Mouse (Mus musculus) embryonic facial prominence, embryonic 15.5 days (tissue): ENCODE data around the gene 1700015G11Rik. TPM values are rescaled to one million over a fixed set of nuclear protein-coding genes. Genes with fewer than 3 reads are reported as not detected.
A peak's percentile ranks its signal among the peaks of the same experiment; 100 is the strongest.

ENCODE experiments used
- ATAC-seq: fragments of 200-750 bp; cut with Nextera tagmentation; 2 replicates; pipeline ENCODE4 v1.8.0; 2017; ENCODE audit warnings: low read depth, moderate TSS enrichment; ENCODE audit not compliant: insufficient number of reproducible peaks, low FRiP score, low TSS enrichment
- H3K27ac ChIP-seq: fragments of 300-500 bp; sonication (generic); replicated peaks from 2 replicates; pipeline ENCODE4 v1.5.1; 2015; ENCODE audit warnings: mild to moderate bottlenecking, inconsistent platforms
- H3K27me3 ChIP-seq: fragments of 300-500 bp; sonication (generic); 2 replicates; pipeline ENCODE4 v1.6.1; 2015; ENCODE audit warnings: inconsistent platforms
- H3K36me3 ChIP-seq: fragments of 300-500 bp; sonication (generic); 2 replicates; pipeline ENCODE4 v1.6.1; 2015; ENCODE audit warnings: mild to moderate bottlenecking, inconsistent platforms
- H3K4me1 ChIP-seq: fragments of 300-500 bp; sonication (generic); 2 replicates; pipeline ENCODE4 v1.6.1; 2015; ENCODE audit warnings: inconsistent platforms
- H3K4me2 ChIP-seq: fragments of 300-500 bp; sonication (generic); replicated peaks from 2 replicates; pipeline ENCODE4 v1.6.1; 2015; ENCODE audit warnings: mild to moderate bottlenecking, inconsistent platforms
- H3K4me3 ChIP-seq: fragments of 300-500 bp; sonication (generic); replicated peaks from 2 replicates; pipeline ENCODE4 v1.5.1; 2015; ENCODE audit warnings: mild to moderate bottlenecking, inconsistent platforms
- H3K9ac ChIP-seq: fragments of 300-500 bp; sonication (generic); 2 replicates; pipeline ENCODE4 v1.6.1; 2015; ENCODE audit warnings: inconsistent platforms
- H3K9me3 ChIP-seq: fragments of 300-500 bp; sonication (generic); replicated peaks from 2 replicates; pipeline ENCODE4 v1.6.1; 2016; ENCODE audit warnings: inconsistent platforms
- WGBS: fragments of 180-500 bp; shearing (Covaris S2); methylation state at CpG from one replicate; pipeline ENCODE4 v1.1.7; 2015; 5-methylcytosine and 5-hydroxymethylcytosine counted together
- polyA plus RNA-seq: library from polyadenylated mRNA; unstranded; fragments of >200 nt; fragmentation: Nextera tagmentation; extraction: Ambion mirVana; gene quantifications from 2 replicates; pipeline ENCODE4 v1.2.1, GENCODE M21; 2015

The 1700015G11Rik gene
- polyA plus RNA-seq: not detected in 2 replicates

- WGBS: 91% methylated on average over 3 of the region's 3 CpGs
- H3K27ac ChIP-seq: no peak within 1 kb of the TSS
- no peak within 1 kb of the TSS for H3K4me2 ChIP-seq
- no peaks in the 10 kb centered on the region for H3K9me3 ChIP-seq
- no peaks in the 10 kb centered on the region for H3K27me3 ChIP-seq
- H3K36me3 ChIP-seq: no peaks in the 10 kb centered on the region
- H3K4me3 ChIP-seq: no peak within 1 kb of the TSS
- ATAC-seq: no peak
- no peak within 1 kb of the TSS for H3K9ac ChIP-seq
- no peaks in the 10 kb centered on the region for H3K4me1 ChIP-seq
These were observed at the start of gene 1700015G11Rik for GRCm38 (mm10) chr7:52015628-52016027. Gene 1700015G11Rik, minus strand, starts transcription at chr7:52015728.

DNA sequence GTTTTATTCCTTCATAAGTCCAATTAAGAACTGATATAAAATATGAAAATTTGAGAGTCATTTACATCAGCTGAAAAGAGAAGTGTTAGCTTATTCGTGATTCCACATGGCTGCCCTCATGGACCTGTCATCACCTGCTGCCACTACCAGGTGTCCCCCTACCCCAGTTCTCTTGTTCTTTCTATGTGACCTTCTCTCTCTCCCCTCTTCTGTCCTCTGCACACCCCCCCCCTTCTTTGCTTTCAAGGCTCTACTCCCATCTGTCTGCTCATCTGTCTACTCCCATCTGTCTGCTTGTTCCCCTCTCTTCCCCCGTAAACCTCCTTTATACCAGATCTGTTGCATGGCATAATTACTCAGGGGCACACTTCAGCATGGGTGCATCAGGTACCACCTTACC is 41.4 kb upstream of the 1700015G11Rik start:
- H3K4me3 ChIP-seq: no peak overlapping the region
- 86% methylated on average over 2 of the region's 2 CpGs for WGBS
- ATAC-seq: no peak
- H3K4me1 ChIP-seq: no peaks in the 10 kb centered on the region
- no peaks in the 10 kb centered on the region for H3K27me3 ChIP-seq
- no peaks in the 10 kb centered on the region for H3K36me3 ChIP-seq
- H3K4me2 ChIP-seq: no peak overlapping the region
- no peak overlapping the region for H3K27ac ChIP-seq
- no peaks in the 10 kb centered on the region for H3K9me3 ChIP-seq
- no peak overlapping the region for H3K9ac ChIP-seq

- no peak overlapping the region for H3K9ac ChIP-seq
- H3K36me3 ChIP-seq: no peaks in the 10 kb centered on the region
- no peak overlapping the region for H3K27ac ChIP-seq
- H3K27me3 ChIP-seq: no peaks in the 10 kb centered on the region
- H3K4me3 ChIP-seq: no peak overlapping the region
- H3K9me3 ChIP-seq: no peaks in the 10 kb centered on the region
- WGBS: 69% methylated on average over 4 of the region's 4 CpGs
- no peak overlapping the region for H3K4me2 ChIP-seq
- no peak for ATAC-seq
- H3K4me1 ChIP-seq: no peaks in the 10 kb centered on the region
These were observed 40.7 kb upstream of the 1700015G11Rik start for GRCm38 (mm10) chr7:52056274-52056673.

- no peak for ATAC-seq
- H3K4me1 ChIP-seq: no peaks in the 10 kb centered on the region
- no peak overlapping the region for H3K9ac ChIP-seq
- 54% methylated on average over 2 of the region's 2 CpGs for WGBS
- no peaks in the 10 kb centered on the region for H3K27me3 ChIP-seq
- H3K9me3 ChIP-seq: no peaks in the 10 kb centered on the region
- no peaks in the 10 kb centered on the region for H3K36me3 ChIP-seq
- no peak overlapping the region for H3K4me2 ChIP-seq
- H3K27ac ChIP-seq: no peak overlapping the region
- H3K4me3 ChIP-seq: no peak overlapping the region
These were observed 40.3 kb upstream of the 1700015G11Rik start for GRCm38 (mm10) chr7:52055831-52056230.

DNA sequence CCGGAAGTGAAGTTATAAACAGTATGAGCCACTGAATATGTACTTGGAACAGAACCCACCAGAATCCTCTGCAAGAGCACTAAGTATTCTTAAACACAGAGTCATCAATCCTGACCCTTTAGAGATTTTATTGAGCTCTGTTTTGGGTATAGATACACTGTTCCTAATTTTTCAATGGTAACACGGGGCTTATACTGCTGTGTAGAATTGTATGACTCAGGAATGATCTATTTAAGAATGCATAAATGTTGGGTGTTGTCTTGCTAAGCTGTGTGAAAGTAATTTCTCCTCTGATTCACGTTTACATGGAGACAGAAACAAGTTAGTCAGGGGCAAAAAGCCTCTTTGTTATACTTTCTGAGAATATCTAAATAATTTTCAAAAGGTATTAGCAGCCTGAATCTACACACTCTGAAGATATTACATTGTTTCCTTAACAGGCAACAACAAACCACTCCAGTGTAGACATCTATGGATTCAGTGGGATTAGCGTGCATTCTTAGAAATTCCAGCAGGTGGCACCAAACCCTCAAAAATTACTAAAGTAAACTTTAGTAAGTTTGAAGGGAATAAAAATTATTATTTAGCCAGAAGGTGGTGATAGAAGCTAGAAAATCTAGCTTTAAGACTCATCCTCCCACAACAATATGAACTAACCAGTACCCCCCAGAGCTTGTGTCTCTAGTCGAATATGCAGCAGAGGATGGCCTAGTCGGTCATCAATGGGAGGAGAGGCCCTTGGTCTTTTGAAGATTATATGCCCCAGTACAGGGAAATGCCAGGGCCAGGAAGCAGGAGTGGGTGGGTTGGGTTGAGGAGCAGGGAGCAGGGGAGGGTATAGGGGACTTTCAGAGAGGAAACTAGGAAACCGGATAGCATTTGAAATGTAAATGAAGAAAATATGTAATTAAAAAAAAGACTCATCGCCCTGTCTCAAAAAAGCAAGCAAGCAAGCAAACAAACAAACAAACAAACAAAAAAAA is 22.4 kb upstream of the 1700015G11Rik start:
- Histone ChIP-seq H3K4me2 (no peak overlapping the region), H3K27ac (no peak overlapping the region), H3K27me3 (no peaks in the 10 kb centered on the region), H3K9ac (no peak overlapping the region), H3K4me1 (no peaks in the 10 kb centered on the region), H3K4me3 (no peak overlapping the region), H3K9me3 (no peaks in the 10 kb centered on the region), H3K36me3 (no peaks in the 10 kb centered on the region)
- ATAC-seq: no peak
- WGBS: 49% methylated on average over 8 of the region's 8 CpGs

DNA sequence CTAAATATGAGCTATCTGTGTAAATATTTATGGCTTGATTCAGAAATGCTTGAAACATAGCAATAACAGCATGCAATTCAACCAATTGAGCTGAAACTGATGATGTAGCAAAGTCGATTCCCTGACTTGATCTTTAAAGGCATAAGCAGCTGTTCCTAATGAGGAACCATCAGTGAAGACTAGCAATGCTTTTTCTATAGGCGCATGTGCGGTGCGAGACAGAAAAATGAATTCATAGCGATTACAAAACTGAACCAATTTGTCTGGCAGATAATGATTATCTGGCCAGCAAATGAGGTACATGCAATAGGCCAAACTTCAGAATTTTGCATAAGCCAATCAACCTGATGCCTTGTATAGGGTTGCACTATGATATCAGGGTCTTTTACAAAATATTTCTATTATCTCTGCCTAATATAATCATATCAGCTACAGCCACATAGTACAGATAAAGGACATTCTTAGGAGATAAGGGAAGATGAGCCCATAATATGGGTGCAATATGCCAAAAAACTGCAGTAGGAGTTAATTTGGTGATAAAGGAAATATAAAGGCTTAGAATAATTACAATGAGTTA is 8.6 kb upstream of the 1700015G11Rik start:
- 83% methylated on average over 5 of the region's 5 CpGs for WGBS
- no peak overlapping the region for H3K9ac ChIP-seq
- H3K4me3 ChIP-seq: no peak overlapping the region
- no peaks in the 10 kb centered on the region for H3K9me3 ChIP-seq
- no peaks in the 10 kb centered on the region for H3K27me3 ChIP-seq
- no peak for ATAC-seq
- no peak overlapping the region for H3K27ac ChIP-seq
- H3K4me1 ChIP-seq: no peaks in the 10 kb centered on the region
- no peaks in the 10 kb centered on the region for H3K36me3 ChIP-seq
- H3K4me2 ChIP-seq: no peak overlapping the region

GRCm38 (mm10) chr7:52022039-52022438 is 6.5 kb upstream of the 1700015G11Rik start:
- Histone ChIP-seq H3K4me2 (no peak overlapping the region), H3K27me3 (no peaks in the 10 kb centered on the region), H3K4me1 (no peaks in the 10 kb centered on the region), H3K27ac (no peak overlapping the region), H3K36me3 (no peaks in the 10 kb centered on the region), H3K9ac (no peak overlapping the region), H3K4me3 (no peak overlapping the region), H3K9me3 (no peaks in the 10 kb centered on the region)
- no peak for ATAC-seq
- WGBS: 83% methylated on average over 4 of the region's 4 CpGs

- H3K4me1 ChIP-seq: no peaks in the 10 kb centered on the region
- 70% methylated on average over 1 of the region's 1 CpGs for WGBS
- no peak overlapping the region for H3K4me3 ChIP-seq
- no peaks in the 10 kb centered on the region for H3K9me3 ChIP-seq
- ATAC-seq: no peak
- H3K4me2 ChIP-seq: no peak overlapping the region
- H3K27me3 ChIP-seq: no peaks in the 10 kb centered on the region
- no peaks in the 10 kb centered on the region for H3K36me3 ChIP-seq
- H3K27ac ChIP-seq: no peak overlapping the region
- H3K9ac ChIP-seq: no peak overlapping the region
These were observed 348 bp downstream of the 1700015G11Rik start for GRCm38 (mm10) chr7:52015180-52015579.

- 69% methylated on average over 7 of the region's 7 CpGs for WGBS
- ATAC-seq: no peak
- Histone ChIP-seq H3K36me3 (no peaks in the 10 kb centered on the region), H3K27me3 (no peaks in the 10 kb centered on the region), H3K4me3 (no peak overlapping the region), H3K4me2 (no peak overlapping the region), H3K4me1 (no peaks in the 10 kb centered on the region), H3K9me3 (no peaks in the 10 kb centered on the region), H3K9ac (no peak overlapping the region), H3K27ac (no peak overlapping the region)
These were observed 2.1 kb downstream of the 1700015G11Rik start for GRCm38 (mm10) chr7:52013457-52013856.

DNA sequence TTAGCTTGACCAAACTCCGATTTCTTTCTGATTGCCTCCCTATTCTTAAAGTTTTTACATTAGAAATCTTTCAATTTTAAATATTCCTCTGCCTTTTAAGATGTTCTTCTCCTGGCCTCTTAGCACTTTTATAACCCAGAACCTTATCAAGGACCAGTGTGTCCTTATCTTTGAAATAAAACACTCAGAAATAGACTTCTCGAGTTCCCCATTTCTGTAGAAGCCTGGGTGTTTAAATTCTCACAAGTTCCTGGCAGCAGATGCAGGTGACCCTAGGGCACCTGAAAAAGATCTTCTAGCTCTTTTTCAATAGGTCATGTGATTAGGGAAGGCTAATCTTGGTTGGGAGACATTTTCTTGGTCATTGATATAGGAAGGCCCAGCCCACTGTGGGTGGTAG is 8.4 kb downstream of the 1700015G11Rik start:
- Histone ChIP-seq H3K36me3 (no peaks in the 10 kb centered on the region), H3K27ac (no peak overlapping the region), H3K4me3 (no peak overlapping the region), H3K27me3 (peaks cover 10% of the 10 kb centered on the region), H3K9me3 (no peaks in the 10 kb centered on the region), H3K4me2 (no peak overlapping the region), H3K4me1 (0 out of 2 replicates have a peak, but pooled peaks cover 5% of the 10 kb centered on the region), H3K9ac (no peak overlapping the region)
- ATAC-seq: no peak
- WGBS: 84% methylated on average over 2 of the region's 2 CpGs

GRCm38 (mm10) chr7:52006296-52006630 is 9.3 kb downstream of the 1700015G11Rik start:
- no peaks in the 10 kb centered on the region for H3K9me3 ChIP-seq
- peak overlapping the region; percentile 90 for H3K4me2 ChIP-seq
- H3K4me1 ChIP-seq: 0 out of 2 replicates have a peak, but pooled peaks cover 5% of the 10 kb centered on the region
- H3K27ac ChIP-seq: no peak overlapping the region
- H3K9ac ChIP-seq: no peak overlapping the region
- peak overlapping the region; percentile 62 for H3K4me3 ChIP-seq
- WGBS: under 1% methylated on average over 9 of the region's 9 CpGs
- H3K36me3 ChIP-seq: no peaks in the 10 kb centered on the region
- H3K27me3 ChIP-seq: peaks cover 10% of the 10 kb centered on the region
- ATAC-seq: no peak
